Mouse (Mus musculus): ENCODE measurements around the gene Cenpu.

- TF ChIP-seq POLR2A (IDR thresholded peaks at IDR 0.05; ENCODE audit: insufficient read depth, low read length) = no peak
- TF ChIP-seq CTCF (IDR thresholded peaks at IDR 0.05; ENCODE audit: low read depth, low read length) = no peak
These were observed 15.2 kb downstream of the Cenpu start for GRCm38 (mm10) chr8:46566914-46567529.
